Mouse (Mus musculus) MEL (cell line): ENCODE data around the gene Dnhd1. TPM values are rescaled to one million over a fixed set of nuclear protein-coding genes. Genes with fewer than 3 reads are reported as not detected.

Experiments
- DNase-seq: peaks from one replicate; pipeline ENCODE4 v3.0.0; 2011; ENCODE audit warnings: low read depth, low spot score
- H3K27ac ChIP-seq: 2 replicates; pipeline ENCODE4 v1.5.1; 2012; ENCODE audit warnings: low read depth, mild to moderate bottlenecking, control low read depth, low read length, moderate library complexity; ENCODE audit not compliant: control insufficient read depth
- H3K27me3 ChIP-seq, 2 experiments: fragments of 150-350 bp in 1 of 2; sonication (generic) in 1 of 2; 2 replicates each; pipeline ENCODE4 v1.6.1; 2012; ENCODE audit warnings: low read length in 2 of 2, mild to moderate bottlenecking in 2 of 2, improper control_type of control experiment in 1 of 2, moderate library complexity in 1 of 2; ENCODE audit not compliant: insufficient read depth in 2 of 2, control insufficient read depth in 1 of 2
- H3K36me3 ChIP-seq, 2 experiments: 2 replicates each; pipeline ENCODE4 v1.6.1; 2012 to 2014; ENCODE audit warnings: low read length in 2 of 2, improper control_type of control experiment in 1 of 2, inconsistent platforms in 1 of 2, mild to moderate bottlenecking in 1 of 2; ENCODE audit not compliant: insufficient read depth in 2 of 2, control insufficient read depth in 1 of 2
- H3K4me1 ChIP-seq, 2 experiments: fragments of 150-350 bp in 1 of 2; sonication (generic) in 1 of 2; 2 replicates each; pipeline ENCODE4 v1.6.1; 2012; ENCODE audit warnings: low read length in 2 of 2, improper control_type of control experiment in 1 of 2, mild to moderate bottlenecking in 1 of 2; ENCODE audit not compliant: insufficient read depth in 2 of 2, control insufficient read depth in 1 of 2
- H3K4me3 ChIP-seq, 2 experiments: fragments of 150-350 bp in 1 of 2; sonication (generic) in 1 of 2; 2 replicates each; pipeline ENCODE4 v1.5.1; 2012; ENCODE audit warnings: low read depth in 2 of 2, low read length in 2 of 2, mild to moderate bottlenecking in 2 of 2, moderate library complexity in 2 of 2, control low read depth in 1 of 2, improper control_type of control experiment in 1 of 2; ENCODE audit not compliant: control insufficient read depth in 1 of 2, insufficient read depth in 1 of 2
- H3K79me2 ChIP-seq: 2 replicates; pipeline ENCODE4 v1.6.1; 2012; ENCODE audit warnings: mild to moderate bottlenecking, low read length, moderate library complexity; ENCODE audit not compliant: control insufficient read depth, poor library complexity, insufficient read depth
- H3K9ac ChIP-seq: 2 replicates; pipeline ENCODE4 v1.6.1; 2012; ENCODE audit warnings: low read depth, mild to moderate bottlenecking, control low read depth, low read length, moderate library complexity; ENCODE audit not compliant: control insufficient read depth, poor library complexity, severe bottlenecking
- H3K9me3 ChIP-seq: fragments of 150-350 bp; sonication (generic); replicated peaks from 2 replicates; pipeline ENCODE4 v1.6.1; 2012; ENCODE audit warnings: mild to moderate bottlenecking, low read length, improper control_type of control experiment, moderate library complexity; ENCODE audit not compliant: insufficient read depth
- BHLHE40 ChIP-seq: IDR thresholded peaks from 2 replicates; pipeline ENCODE4 v1.6.1; 2012; ENCODE audit warnings: low read depth, mild to moderate bottlenecking, inconsistent platforms, low read length, improper control_type of control experiment, borderline replicate concordance
- CHD1 ChIP-seq: IDR thresholded peaks from 2 replicates; pipeline ENCODE4 v1.6.1; 2012; ENCODE audit warnings: low read depth, mild to moderate bottlenecking, inconsistent platforms, low read length, improper control_type of control experiment
- CHD2 ChIP-seq: IDR thresholded peaks from 2 replicates; pipeline ENCODE4 v1.6.1; 2011; ENCODE audit warnings: low read length, improper control_type of control experiment
- E2F4 ChIP-seq: IDR thresholded peaks from 2 replicates; pipeline ENCODE4 v1.6.1; 2011; ENCODE audit warnings: low read depth, low read length, improper control_type of control experiment, borderline replicate concordance
- EP300 ChIP-seq, 2 experiments: IDR thresholded peaks; 2 replicates each; pipeline ENCODE4 v1.6.1; 2011; ENCODE audit warnings: improper control_type of control experiment in 2 of 2, low read length in 2 of 2, low read depth in 1 of 2, mild to moderate bottlenecking in 1 of 2
- HCFC1 ChIP-seq: IDR thresholded peaks from 2 replicates; pipeline ENCODE4 v1.6.1; 2012; ENCODE audit warnings: low read depth, mild to moderate bottlenecking, inconsistent platforms, low read length, improper control_type of control experiment, moderate library complexity
- JUND ChIP-seq: IDR thresholded peaks from 2 replicates; pipeline ENCODE4 v1.6.1; 2011; ENCODE audit warnings: low read depth, mild to moderate bottlenecking, improper control_type of control experiment, low read length
- MAFK ChIP-seq: IDR thresholded peaks from 2 replicates; pipeline ENCODE4 v1.6.1; 2011; ENCODE audit warnings: low read depth, mild to moderate bottlenecking, low read length, improper control_type of control experiment, borderline replicate concordance
- MAZ ChIP-seq: IDR thresholded peaks from 2 replicates; pipeline ENCODE4 v1.6.1; 2012; ENCODE audit warnings: low read depth, mild to moderate bottlenecking, inconsistent platforms, low read length, improper control_type of control experiment
- MXI1 ChIP-seq: IDR thresholded peaks from 2 replicates; pipeline ENCODE4 v1.6.1; 2011; ENCODE audit warnings: mild to moderate bottlenecking, low read depth, low read length, improper control_type of control experiment
- MYB ChIP-seq: IDR thresholded peaks from 2 replicates; pipeline ENCODE4 v1.6.1; 2011; ENCODE audit warnings: mild to moderate bottlenecking, low read depth, low read length, improper control_type of control experiment
- MYC ChIP-seq: IDR thresholded peaks from 2 replicates; pipeline ENCODE4 v1.6.1; 2011; ENCODE audit warnings: low read depth, mild to moderate bottlenecking, low read length, improper control_type of control experiment, moderate library complexity
- NELFE ChIP-seq: IDR thresholded peaks from 2 replicates; pipeline ENCODE4 v1.6.1; 2011; ENCODE audit warnings: low read depth, low read length, improper control_type of control experiment
- RCOR1 ChIP-seq: IDR thresholded peaks from 2 replicates; pipeline ENCODE4 v1.6.1; 2012; ENCODE audit warnings: low read depth, mild to moderate bottlenecking, inconsistent platforms, low read length, improper control_type of control experiment
- SIN3A ChIP-seq: IDR thresholded peaks from 2 replicates; pipeline ENCODE4 v1.6.1; 2012; ENCODE audit warnings: low read length, improper control_type of control experiment, inconsistent platforms
- SMC3 ChIP-seq: IDR thresholded peaks from 2 replicates; pipeline ENCODE4 v1.6.1; 2011; ENCODE audit warnings: low read depth, low read length, improper control_type of control experiment
- TAL1 ChIP-seq: IDR thresholded peaks from 2 replicates; pipeline ENCODE4 v1.6.1; 2012; ENCODE audit warnings: mild to moderate bottlenecking, inconsistent platforms, low read length, moderate library complexity, mixed read lengths
- TCF12 ChIP-seq: IDR thresholded peaks from 2 replicates; pipeline ENCODE4 v1.6.1; 2014; ENCODE audit warnings: low read depth, mild to moderate bottlenecking, inconsistent platforms, low read length, improper control_type of control experiment, moderate library complexity
- ZC3H11A ChIP-seq: IDR thresholded peaks from 2 replicates; pipeline ENCODE4 v1.6.1; 2012; ENCODE audit warnings: low read depth, mild to moderate bottlenecking, inconsistent platforms, low read length, improper control_type of control experiment
- ZKSCAN1 ChIP-seq: IDR thresholded peaks from 2 replicates; pipeline ENCODE4 v1.6.1; 2012; ENCODE audit warnings: low read depth, mild to moderate bottlenecking, inconsistent platforms, low read length, improper control_type of control experiment, moderate library complexity
- polyA plus RNA-seq, 2 experiments: library from polyadenylated mRNA; stranded (reverse) in 1 of 2; unstranded in 1 of 2; fragments of >175 nt in 1 of 2; fragments of >200 nt in 1 of 2; gene quantifications; 2 replicates each; pipeline versions ENCODE4 v1.2.1 to v1.2.4; 2012; ENCODE audit warnings: low replicate concordance in 2 of 2, low read depth in 1 of 2; ENCODE audit not compliant: insufficient read length in 2 of 2, insufficient read depth in 1 of 2, missing spikeins in 1 of 2
- total RNA-seq: library from RNA; depleted of rRNA; stranded (reverse); fragments of 300-350 nt; gene quantifications from 2 replicates; pipeline ENCODE4 v1.2.3, GENCODE M21; 2012

Dnhd1 gene
- total and polyA plus RNA-seq, 3 experiments = 1.7 to 2.6 TPM; not detected in 1

GRCm38 (mm10) chr7:105762517-105763270 is 112.1 kb downstream of the Dnhd1 start:
- no peaks in the 10 kb centered on the region for H3K79me2 ChIP-seq
- peaks cover 0 to 2% of the 10 kb centered on the region in 2 experiments; a peak in 1 of 4 replicates for H3K27me3 ChIP-seq
- H3K9ac ChIP-seq = no peak overlapping the region
- no peak for DNase-seq
- H3K4me1 ChIP-seq = peaks cover 6 to 10% of the 10 kb centered on the region in 2 experiments; a peak in 3 of 4 replicates
- peaks cover 0 to 5% of the 10 kb centered on the region in 2 experiments; a peak in 1 of 4 replicates for H3K36me3 ChIP-seq
- no peak overlapping the region for H3K4me3 ChIP-seq
- H3K9me3 ChIP-seq = no peaks in the 10 kb centered on the region
- TF ChIP-seq EP300 (IDR thresholded peaks at IDR 0.05; ENCODE audit: low read depth in 1 of 2, low read length in 2 of 2) = no peak
- no peak for TF ChIP-seq MAZ
- TF ChIP-seq CHD2 = no peak
- no peak for TF ChIP-seq RCOR1
- no peak for TF ChIP-seq MAFK
- no peak for TF ChIP-seq ZKSCAN1
- TF ChIP-seq TAL1 = no peak
- TF ChIP-seq, all 39 proteins: peak for 0
- no peak overlapping the region for H3K27ac ChIP-seq

- peaks cover 0 to 2% of the 10 kb centered on the region in 2 experiments; a peak in 1 of 4 replicates for H3K4me1 ChIP-seq
- H3K9ac ChIP-seq = no peak overlapping the region
- H3K27me3 ChIP-seq = peaks cover 0 to 2% of the 10 kb centered on the region in 2 experiments; a peak in 2 of 4 replicates
- H3K79me2 ChIP-seq = no peaks in the 10 kb centered on the region
- no peak overlapping the region for H3K27ac ChIP-seq
- no peaks in the 10 kb centered on the region for H3K9me3 ChIP-seq
- H3K4me3 ChIP-seq = no peak overlapping the region
- no peak for DNase-seq
- H3K36me3 ChIP-seq = no peaks in the 10 kb centered on the region
- TF ChIP-seq MXI1 (no peak), E2F4 (no peak), ZC3H11A (no peak), BHLHE40 (no peak)
Observed at GRCm38 (mm10) chr7:105764331-105764730, 113.7 kb downstream of the Dnhd1 start.

- H3K4me1 ChIP-seq = no peaks in the 10 kb centered on the region
- H3K9me3 ChIP-seq = no peaks in the 10 kb centered on the region
- TF ChIP-seq SIN3A (no peak), JUND (no peak), BHLHE40 (no peak), SMC3 (no peak), MYC (no peak), MXI1 (no peak), MYB (no peak), CHD1 (no peak), HCFC1 (no peak), TCF12 (no peak), NELFE (no peak)
- no peak overlapping the region for H3K9ac ChIP-seq
- H3K36me3 ChIP-seq = no peaks in the 10 kb centered on the region
- H3K79me2 ChIP-seq = no peaks in the 10 kb centered on the region
- H3K27me3 ChIP-seq = peaks cover 2 to 7% of the 10 kb centered on the region in 2 experiments; a peak in 3 of 4 replicates
- DNase-seq = no peak
- H3K4me3 ChIP-seq = no peak overlapping the region
- no peak overlapping the region for H3K27ac ChIP-seq
Observed at GRCm38 (mm10) chr7:105767729-105768165, 117.1 kb downstream of the Dnhd1 start.
